Mouse (Mus musculus) testis, adult 2 months (tissue): ENCODE measurements around the gene Pycard.

Experiments used
- CTCF ChIP-seq: fragments of 200-500 bp; IDR thresholded peaks from 2 replicates; pipeline ENCODE4 v1.5.1; 2012; ENCODE audit warnings: low read depth, mild to moderate bottlenecking, inconsistent platforms, low read length, moderate library complexity; ENCODE audit not compliant: control insufficient read depth, insufficient read depth, insufficient replicate concordance
- POLR2A ChIP-seq: fragments of 200-500 bp; IDR thresholded peaks from 2 replicates; pipeline ENCODE4 v1.6.1; 2012; ENCODE audit warnings: low read depth, mild to moderate bottlenecking, inconsistent platforms, low read length, moderate library complexity; ENCODE audit not compliant: control insufficient read depth

GRCm38 (mm10) chr7:127974413-127974930 lies 19.2 kb downstream of the Pycard start:
- TF ChIP-seq CTCF = no peak
- no peak for TF ChIP-seq POLR2A
